Mouse (Mus musculus) testis, adult 10 weeks (tissue): ENCODE results near the gene Cpne9. TPM values are rescaled to one million over a fixed set of nuclear protein-coding genes. Genes with fewer than 3 reads are reported as not detected.

Experiments used
- polyA plus RNA-seq: library from polyadenylated mRNA; stranded (reverse); fragments of 350-450 nt; fragmentation: Illumina TruSeq; extraction: RNeasy Lipid Tissue Mini Kit (QIAGEN cat#74804); gene quantifications from one replicate; pipeline ENCODE4 v1.2.3, GENCODE M21; 2014; ENCODE audit warnings: low read depth, low replicate concordance

Cpne9 gene
- not detected for polyA plus RNA-seq

DNA sequence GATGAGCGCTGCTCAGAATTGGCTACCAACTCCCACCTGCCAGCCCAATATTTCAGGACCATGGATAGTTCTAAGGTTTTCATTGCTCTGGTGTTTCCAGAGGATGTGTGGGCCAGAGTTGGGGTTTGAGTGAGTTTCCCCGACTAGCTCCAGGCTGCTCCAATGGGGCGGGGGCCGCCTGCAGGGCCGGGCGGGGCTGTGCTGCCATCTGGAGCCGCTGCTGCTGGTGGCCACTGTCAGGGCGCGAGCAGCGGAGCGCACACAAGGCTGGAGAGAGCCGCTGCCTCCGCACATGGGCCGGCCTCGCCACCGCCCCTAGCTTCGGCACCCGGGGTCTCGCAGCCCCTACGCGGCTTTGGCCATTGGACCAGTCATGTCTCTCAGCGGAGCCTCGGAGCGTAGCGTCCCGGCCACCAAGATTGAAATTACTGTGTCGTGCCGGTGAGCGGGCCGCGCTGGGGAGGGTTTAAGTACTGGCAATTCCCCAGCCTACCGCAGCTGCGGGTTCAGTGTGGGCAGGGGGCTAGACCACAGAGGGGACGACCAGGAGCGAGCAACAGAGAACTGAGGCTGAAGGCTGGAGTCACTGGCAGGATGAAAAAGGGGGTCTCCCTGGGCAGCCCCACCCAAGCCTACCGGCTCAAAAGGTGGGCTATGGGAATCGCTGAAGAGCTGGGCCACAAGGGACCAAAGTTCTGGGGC is at the start of gene Cpne9:
Gene Cpne9, plus strand, starts transcription at position 207 of the 702 bp plus-strand sequence.

GRCm38 (mm10) chr6:113237542-113238270 is 44.4 kb upstream of the Cpne9 start, which contains the start of gene Mtmr14:
Gene Mtmr14, plus strand, starts transcription at chr6:113237843.

DNA sequence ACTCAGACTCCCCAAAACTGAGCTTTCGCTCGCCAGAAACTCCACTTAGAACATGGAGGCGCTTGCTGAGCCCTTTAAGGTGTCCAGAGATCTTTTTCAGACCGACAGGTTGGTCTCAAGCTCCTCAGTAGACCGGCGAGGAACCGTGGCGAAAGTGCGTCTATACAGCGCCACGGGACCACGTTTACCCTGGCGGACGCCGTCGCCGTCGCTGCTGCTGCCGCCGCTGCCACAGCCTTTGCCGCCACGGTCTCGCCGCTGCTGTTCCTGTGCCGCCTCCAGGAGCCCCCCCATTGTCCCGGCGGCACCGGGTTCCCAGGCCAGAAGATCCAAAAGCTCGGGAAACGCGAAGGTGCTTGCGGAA is 24.9 kb downstream of the Cpne9 start, which contains the start of gene Brpf1:
Gene Brpf1, plus strand, starts transcription at position 152 of the 364 bp plus-strand sequence.

GRCm38 (mm10) chr6:113326533-113327315 is 44.6 kb downstream of the Cpne9 start, which contains the start of gene Ogg1:
Gene Ogg1, plus strand, starts transcription at chr6:113326972.

GRCm38 (mm10) chr6:113343177-113344092 is 61.3 kb downstream of the Cpne9 start, which contains the start of gene Camk1:
Gene Camk1, minus strand, starts transcription at chr6:113343984.

Other genes with a start within 250 kb of the Cpne9 start
- gene Thumpd3, start 236.1 kb upstream of the Cpne9 start, polyA plus RNA-seq, result 298 TPM
- 73.8 TPM for gene Setd5, start 204.9 kb upstream of the Cpne9 start, polyA plus RNA-seq
- gene Lhfpl4, start 86.9 kb upstream of the Cpne9 start, polyA plus RNA-seq, result 0.13 TPM
- 15.5 TPM for gene Mtmr14, start 44.5 kb upstream of the Cpne9 start, polyA plus RNA-seq
- 3.9 TPM for gene Brpf1, start 24.8 kb downstream of the Cpne9 start, polyA plus RNA-seq
- gene Ogg1, start 44.7 kb downstream of the Cpne9 start, polyA plus RNA-seq, result 3.3 TPM
- gene Camk1, start 61.7 kb downstream of the Cpne9 start, polyA plus RNA-seq, result 1.4 TPM
- 2.1 TPM for gene Tada3, start 95.6 kb downstream of the Cpne9 start, polyA plus RNA-seq
- 32.3 TPM for gene Arpc4, start 95.8 kb downstream of the Cpne9 start, polyA plus RNA-seq
- 10.6 TPM for gene Ttll3, start 107.0 kb downstream of the Cpne9 start, polyA plus RNA-seq
- 0.28 TPM for gene Rpusd3, start 137.0 kb downstream of the Cpne9 start, polyA plus RNA-seq
- 0.11 TPM for gene Cidec, start 153.5 kb downstream of the Cpne9 start, polyA plus RNA-seq
- 25.8 TPM for gene Jagn1, start 160.3 kb downstream of the Cpne9 start, polyA plus RNA-seq
- 1.8 TPM for gene Il17re, start 176.2 kb downstream of the Cpne9 start, polyA plus RNA-seq
- not detected for gene Il17rc, start 189.1 kb downstream of the Cpne9 start, polyA plus RNA-seq
- 0.45 TPM for gene Creld1, start 201.0 kb downstream of the Cpne9 start, polyA plus RNA-seq
- not detected for gene Prrt3, start 219.6 kb downstream of the Cpne9 start, polyA plus RNA-seq
- gene Emc3, start 249.3 kb downstream of the Cpne9 start, polyA plus RNA-seq, result 58.5 TPM
- 26.5 TPM for gene Fancd2, start 249.4 kb downstream of the Cpne9 start, polyA plus RNA-seq